Mouse (Mus musculus): Measurements from ENCODE around the gene Adam25.
"Not testable (repeated sequence)": the region's sequence is repeated elsewhere in the genome, so short reads cannot be mapped to it uniquely, and the experiment has no call there.

Adam25 gene

DNA sequence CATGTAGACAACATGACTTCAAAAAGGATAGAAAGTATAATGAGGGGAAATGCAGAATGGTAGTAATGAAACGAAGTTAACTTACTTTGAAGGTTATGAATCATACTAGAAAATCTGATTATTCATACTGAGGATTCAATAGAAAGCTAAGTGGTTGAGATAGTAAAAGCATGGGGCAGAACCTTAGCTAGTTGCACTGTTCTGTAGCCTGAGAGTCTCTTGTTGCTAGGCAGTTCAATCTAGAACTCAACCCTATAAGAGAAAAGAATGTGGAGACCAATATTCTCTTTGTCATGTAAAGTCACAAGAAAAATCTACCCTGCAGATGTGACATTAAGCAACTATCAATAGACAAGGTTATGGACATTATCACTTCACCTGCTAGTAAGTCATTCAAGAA is at the start of gene Adam25:
Gene Adam25 (plus strand): TSS at position 301 of the 400 bp plus-strand sequence.
- not testable (repeated sequence) for DNase-seq (ENCODE audit: low read depth)

DNA sequence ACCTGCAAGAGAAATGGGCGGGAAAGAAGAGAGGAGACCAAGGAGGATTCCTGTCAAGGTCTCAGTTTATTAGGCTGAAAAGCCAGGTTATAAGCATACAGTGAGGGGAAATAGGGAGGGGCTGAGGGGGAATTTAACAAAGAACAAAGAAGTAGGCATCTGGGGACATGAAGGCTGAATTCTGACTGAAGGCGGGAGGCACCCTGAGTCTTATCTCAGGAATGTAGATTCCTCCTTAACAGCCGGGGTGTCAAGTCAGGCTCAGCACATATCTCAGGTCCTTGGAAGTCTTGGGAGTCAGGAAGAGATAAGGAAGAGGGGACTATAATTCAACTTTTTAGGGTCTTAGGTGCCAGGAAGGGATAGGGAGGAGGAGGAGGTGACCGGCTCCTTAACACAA is 36.6 kb upstream of the Adam25 start:
- not testable (repeated sequence) for DNase-seq (ENCODE audit: low read depth)

DNA sequence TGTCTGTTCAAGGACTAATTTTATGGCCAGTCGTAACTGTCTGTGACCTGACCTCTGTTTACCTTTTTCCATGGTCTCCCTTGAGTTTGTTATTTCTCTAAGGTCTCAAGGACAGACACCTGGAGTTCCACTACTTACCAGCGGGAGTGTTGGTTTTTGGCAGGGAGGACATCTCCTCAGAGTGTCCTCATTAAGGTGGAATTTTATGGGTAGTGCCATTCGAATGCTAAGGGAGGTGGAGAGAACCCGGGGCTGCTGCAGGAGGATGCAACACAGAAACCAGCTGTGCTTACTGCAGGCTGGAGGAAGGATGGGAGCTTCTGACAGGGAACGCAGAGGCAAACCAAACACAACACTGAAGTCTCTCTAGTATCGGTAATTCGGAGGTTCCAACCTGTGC is 36.0 kb upstream of the Adam25 start:
- DNase-seq (ENCODE audit: low read depth): no peak

DNA sequence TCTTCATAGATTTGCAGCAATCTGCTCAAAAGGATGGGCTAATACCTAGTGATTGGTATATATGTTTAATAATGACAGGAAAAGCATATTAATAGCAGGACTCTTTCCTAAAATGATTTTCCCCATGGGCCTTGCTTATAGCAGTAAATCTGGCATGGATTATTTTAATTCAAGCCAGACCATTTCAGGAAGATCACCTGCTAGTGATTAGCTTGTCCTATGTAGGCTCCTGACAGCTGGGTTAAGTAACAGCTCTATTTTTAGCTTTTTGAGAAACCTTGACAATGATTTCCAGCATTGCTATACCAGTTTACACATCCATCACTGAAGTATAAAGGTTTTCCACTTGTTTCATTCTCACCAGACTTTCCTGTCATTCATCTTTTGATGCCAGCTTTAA is 31.3 kb downstream of the Adam25 start:
- DNase-seq (ENCODE audit: low read depth): no peak

DNA sequence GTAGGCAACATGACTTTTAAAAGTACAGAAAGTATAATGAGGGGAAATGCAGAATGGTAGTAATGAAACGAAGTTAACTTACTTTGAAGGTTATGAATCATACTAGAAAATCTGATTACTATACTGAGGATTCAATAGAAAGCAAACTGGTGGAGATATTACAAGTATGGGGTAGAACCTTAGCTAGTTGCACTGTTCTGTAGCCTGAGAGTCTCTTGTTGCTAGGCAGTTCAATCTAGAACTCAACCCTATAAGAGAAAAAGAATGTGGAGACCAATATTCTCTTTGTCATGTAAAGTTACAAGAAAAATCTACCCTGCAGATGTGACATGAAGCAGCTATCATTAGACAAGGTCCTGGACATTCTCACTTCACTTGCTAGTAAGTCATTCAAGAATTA is 41.0 kb downstream of the Adam25 start, which contains the start of gene Adam20:
Gene Adam20 (plus strand): TSS at position 301 of the 400 bp plus-strand sequence.
- not testable (repeated sequence) for DNase-seq (ENCODE audit: low read depth)

DNA sequence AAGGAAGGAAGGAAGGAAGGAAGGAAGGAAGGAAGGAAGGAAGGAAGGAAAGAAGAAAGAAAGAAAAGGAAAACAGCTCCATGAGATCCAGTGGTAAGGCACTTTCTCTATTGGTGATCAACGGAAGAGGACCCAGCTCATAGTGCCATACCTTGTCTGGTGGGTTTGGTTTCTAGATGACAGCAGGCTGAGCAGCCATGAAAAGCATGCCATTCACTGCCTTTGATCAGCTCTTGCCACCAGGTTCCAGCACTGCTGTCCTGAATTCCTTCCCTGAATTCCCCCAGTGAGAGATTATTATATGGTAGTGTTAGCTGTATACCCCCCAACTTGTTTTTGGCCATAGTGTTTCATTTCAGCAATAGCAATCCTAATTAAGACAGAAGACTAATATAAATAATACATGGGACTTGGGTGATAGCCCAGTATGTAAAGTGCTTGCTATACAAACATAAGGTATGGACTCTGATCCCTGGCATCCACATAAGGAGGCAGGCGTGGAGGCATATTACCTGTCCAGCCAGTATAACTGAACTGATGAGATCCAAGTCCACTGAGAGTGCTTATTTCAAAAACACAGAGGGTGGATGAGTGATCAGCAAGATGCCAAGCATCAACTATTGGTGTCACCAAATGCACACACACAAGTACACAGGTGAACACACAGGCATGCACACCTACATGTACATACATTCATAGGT is 51.5 kb downstream of the Adam25 start:
- DNase-seq (ENCODE audit: low read depth): no peak

All from induced T-regulatory cell, adult 2 months (primary cell).